Mouse (Mus musculus): ENCODE results near the gene Pus3. TPM values are rescaled to one million over a fixed set of nuclear protein-coding genes. Genes with fewer than 3 reads are reported as not detected.

The Pus3 gene
- polyA plus RNA-seq, 1 experiment: 3.1 TPM

DNA sequence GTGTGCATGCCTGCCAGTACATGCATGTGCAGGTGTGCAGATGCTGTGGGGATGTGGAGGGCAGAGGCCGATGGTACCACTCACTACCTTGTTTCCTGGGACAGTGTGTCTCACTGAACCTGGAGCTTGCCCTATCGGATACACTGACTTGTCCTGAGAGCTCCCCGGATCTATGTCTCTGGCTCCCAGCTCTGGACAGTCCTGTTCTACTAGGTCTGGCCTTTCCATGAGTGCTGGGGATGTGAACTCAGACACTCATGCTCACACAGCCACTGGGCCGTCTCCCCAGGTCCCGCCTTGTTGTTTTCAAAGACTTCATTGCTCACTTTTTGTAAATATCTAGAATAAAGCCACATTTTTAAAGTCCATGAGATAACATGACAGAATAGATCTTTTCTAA lies 17.4 kb upstream of the Pus3 start:
- no peaks in the 10 kb centered on the region for H3K27me3 ChIP-seq (ENCODE audit: control insufficient read depth, insufficient read depth, insufficient read length)
- H3K36me3 ChIP-seq (ENCODE audit: control insufficient read depth, insufficient read depth): no peaks in the 10 kb centered on the region
- H3ac ChIP-seq (ENCODE audit: control insufficient read depth, insufficient read length, low read depth): no peak overlapping the region
- H3K79me3 ChIP-seq (ENCODE audit: low read depth): no peaks in the 10 kb centered on the region
- TF ChIP-seq FOSL1 (IDR thresholded peaks at IDR 0.05; ENCODE audit: insufficient read depth, low read length, poor library complexity, severe bottlenecking): no peak
- no peak for TF ChIP-seq MAX (IDR thresholded peaks at IDR 0.05)
- no peak for TF ChIP-seq CTCF (IDR thresholded peaks at IDR 0.05; ENCODE audit: control insufficient read depth, insufficient read depth, insufficient read length)
- no peak for TF ChIP-seq MYOD1 (IDR thresholded peaks at IDR 0.05; ENCODE audit: control insufficient read depth, insufficient read length, low read depth)
- no peak for TF ChIP-seq CEBPB (IDR thresholded peaks at IDR 0.05; ENCODE audit: low read depth)
- no peak for TF ChIP-seq MYOG (IDR thresholded peaks at IDR 0.05; ENCODE audit: control insufficient read depth, extremely low read depth, insufficient read length)
- TF ChIP-seq USF1 (IDR thresholded peaks at IDR 0.05; ENCODE audit: low read depth): no peak
- no peak overlapping the region for H3K4me3 ChIP-seq (ENCODE audit: insufficient read depth, poor library complexity, severe bottlenecking)
- H3K79me2 ChIP-seq (ENCODE audit: control insufficient read depth, insufficient read depth): no peaks in the 10 kb centered on the region

DNA sequence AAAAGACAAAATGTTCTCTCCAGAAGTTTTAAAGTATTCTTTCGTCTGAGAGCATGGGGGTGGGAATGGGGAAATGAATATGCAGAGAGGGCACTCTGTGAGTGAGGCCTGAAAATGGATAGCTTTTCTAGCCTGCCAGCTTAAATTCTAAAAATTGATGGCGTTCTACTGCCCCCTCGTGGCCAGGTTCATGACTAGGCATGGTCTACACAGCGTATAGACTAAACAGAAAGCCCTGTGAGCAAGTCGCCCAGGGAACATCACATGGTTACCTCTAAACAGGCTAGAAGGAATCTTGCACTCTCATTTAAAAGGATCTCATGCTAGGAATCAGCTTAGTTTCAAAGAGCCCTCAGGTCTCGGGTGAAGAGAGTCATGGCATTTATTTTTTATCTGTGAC lies 16.9 kb upstream of the Pus3 start:
- H3K79me3 ChIP-seq (ENCODE audit: low read depth): no peaks in the 10 kb centered on the region
- TF ChIP-seq CTCF (IDR thresholded peaks at IDR 0.05; ENCODE audit: control insufficient read depth, insufficient read depth, insufficient read length): peak; percentile 28
- TF ChIP-seq FOSL1 (IDR thresholded peaks at IDR 0.05; ENCODE audit: insufficient read depth, low read length, poor library complexity, severe bottlenecking): no peak
- H3ac ChIP-seq (ENCODE audit: control insufficient read depth, insufficient read length, low read depth): no peak overlapping the region
- H3K4me3 ChIP-seq (ENCODE audit: insufficient read depth, poor library complexity, severe bottlenecking): no peak overlapping the region
- no peaks in the 10 kb centered on the region for H3K79me2 ChIP-seq (ENCODE audit: control insufficient read depth, insufficient read depth)
- no peaks in the 10 kb centered on the region for H3K36me3 ChIP-seq (ENCODE audit: control insufficient read depth, insufficient read depth)
- H3K27me3 ChIP-seq (ENCODE audit: control insufficient read depth, insufficient read depth, insufficient read length): no peaks in the 10 kb centered on the region

DNA sequence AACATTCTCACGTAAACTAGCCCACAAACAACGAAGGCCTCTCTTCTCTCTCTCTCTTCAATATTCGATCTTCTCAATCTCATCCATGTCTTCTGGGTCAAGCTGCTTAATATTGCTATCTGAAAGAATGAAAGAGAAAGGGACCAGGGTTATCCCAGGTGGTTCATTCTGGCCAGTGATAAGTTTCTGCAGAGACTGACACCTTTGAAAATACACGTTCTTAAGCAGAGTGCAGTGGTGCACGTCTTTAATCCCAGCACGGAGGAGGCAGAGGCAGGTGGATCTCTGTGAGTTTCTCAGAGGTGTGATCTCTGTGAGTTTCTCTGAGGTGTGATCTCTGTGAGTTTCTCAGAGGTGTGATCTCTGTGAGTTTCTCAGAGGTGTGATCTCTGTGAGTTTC lies 16.5 kb upstream of the Pus3 start:
- H3K27me3 ChIP-seq (ENCODE audit: control insufficient read depth, insufficient read depth, insufficient read length): no peaks in the 10 kb centered on the region
- no peak overlapping the region for H3ac ChIP-seq (ENCODE audit: control insufficient read depth, insufficient read length, low read depth)
- H3K36me3 ChIP-seq (ENCODE audit: control insufficient read depth, insufficient read depth): no peaks in the 10 kb centered on the region
- no peaks in the 10 kb centered on the region for H3K79me3 ChIP-seq (ENCODE audit: low read depth)
- TF ChIP-seq USF1 (IDR thresholded peaks at IDR 0.05; ENCODE audit: low read depth) (no peak), MYOD1 (IDR thresholded peaks at IDR 0.05; ENCODE audit: control insufficient read depth, insufficient read length, low read depth) (no peak), MAX (IDR thresholded peaks at IDR 0.05) (no peak), CTCF (IDR thresholded peaks at IDR 0.05; ENCODE audit: control insufficient read depth, insufficient read depth, insufficient read length) (no peak), CEBPB (IDR thresholded peaks at IDR 0.05; ENCODE audit: low read depth) (no peak), FOSL1 (IDR thresholded peaks at IDR 0.05; ENCODE audit: insufficient read depth, low read length, poor library complexity, severe bottlenecking) (no peak), MYOG (IDR thresholded peaks at IDR 0.05; ENCODE audit: control insufficient read depth, extremely low read depth, insufficient read length) (no peak)
- H3K4me3 ChIP-seq (ENCODE audit: insufficient read depth, poor library complexity, severe bottlenecking): no peak overlapping the region
- H3K79me2 ChIP-seq (ENCODE audit: control insufficient read depth, insufficient read depth): no peaks in the 10 kb centered on the region

DNA sequence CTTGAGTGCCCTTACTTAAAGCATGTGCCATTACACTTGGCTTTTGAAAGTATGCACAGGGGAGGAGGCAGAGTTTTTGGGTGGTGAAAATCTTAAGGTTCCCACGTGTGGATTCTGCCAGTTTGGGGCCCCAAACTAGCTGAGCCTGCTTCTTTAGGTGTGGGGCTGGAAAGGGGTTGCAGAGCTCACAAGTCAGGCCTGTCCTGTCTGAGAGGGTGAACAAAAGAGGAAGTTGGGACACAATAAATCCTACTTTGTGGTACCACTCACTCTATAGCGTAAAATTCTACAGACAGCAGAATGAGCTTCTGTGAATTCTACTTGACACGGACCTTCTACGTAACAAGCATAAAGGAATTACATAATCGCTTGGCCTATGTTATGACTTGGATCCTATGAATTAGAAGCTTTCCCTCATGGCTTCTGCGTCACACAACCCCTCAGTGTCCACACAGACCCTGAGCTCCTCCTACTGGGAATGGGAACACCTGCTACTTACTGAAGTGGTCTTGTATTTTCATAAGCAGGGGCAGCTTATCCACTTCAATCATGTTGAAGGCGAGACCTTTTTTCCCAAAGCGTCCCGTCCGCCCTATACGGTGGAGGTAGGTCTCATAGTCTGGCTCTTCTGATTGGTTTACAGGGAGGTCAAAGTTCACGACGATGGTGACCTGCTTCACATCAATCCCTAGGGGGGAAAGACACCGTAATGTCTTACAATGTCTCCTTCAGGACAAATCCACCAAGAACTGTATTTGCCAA lies 15.1 kb upstream of the Pus3 start:
- TF ChIP-seq CTCF (IDR thresholded peaks at IDR 0.05; ENCODE audit: control insufficient read depth, insufficient read depth, insufficient read length) (no peak), MYOG (IDR thresholded peaks at IDR 0.05; ENCODE audit: control insufficient read depth, extremely low read depth, insufficient read length) (no peak), MAX (IDR thresholded peaks at IDR 0.05) (no peak), USF1 (IDR thresholded peaks at IDR 0.05; ENCODE audit: low read depth) (no peak), CEBPB (IDR thresholded peaks at IDR 0.05; ENCODE audit: low read depth) (no peak), FOSL1 (IDR thresholded peaks at IDR 0.05; ENCODE audit: insufficient read depth, low read length, poor library complexity, severe bottlenecking) (no peak), MYOD1 (IDR thresholded peaks at IDR 0.05; ENCODE audit: control insufficient read depth, insufficient read length, low read depth) (no peak)

GRCm38 (mm10) chr9:35544666-35545065 lies 13.7 kb upstream of the Pus3 start:
- no peaks in the 10 kb centered on the region for H3K27me3 ChIP-seq (ENCODE audit: control insufficient read depth, insufficient read depth, insufficient read length)
- H3K79me3 ChIP-seq (ENCODE audit: low read depth): no peaks in the 10 kb centered on the region
- H3K4me3 ChIP-seq (ENCODE audit: insufficient read depth, poor library complexity, severe bottlenecking): no peak overlapping the region
- H3K79me2 ChIP-seq (ENCODE audit: control insufficient read depth, insufficient read depth): no peaks in the 10 kb centered on the region
- no peaks in the 10 kb centered on the region for H3K36me3 ChIP-seq (ENCODE audit: control insufficient read depth, insufficient read depth)
- TF ChIP-seq MYOD1 (IDR thresholded peaks at IDR 0.05; ENCODE audit: control insufficient read depth, insufficient read length, low read depth) (no peak), FOSL1 (IDR thresholded peaks at IDR 0.05; ENCODE audit: insufficient read depth, low read length, poor library complexity, severe bottlenecking) (no peak), CEBPB (IDR thresholded peaks at IDR 0.05; ENCODE audit: low read depth) (no peak), USF1 (IDR thresholded peaks at IDR 0.05; ENCODE audit: low read depth) (no peak), MYOG (IDR thresholded peaks at IDR 0.05; ENCODE audit: control insufficient read depth, extremely low read depth, insufficient read length) (no peak), CTCF (IDR thresholded peaks at IDR 0.05; ENCODE audit: control insufficient read depth, insufficient read depth, insufficient read length) (no peak), MAX (IDR thresholded peaks at IDR 0.05) (no peak)
- no peak overlapping the region for H3ac ChIP-seq (ENCODE audit: control insufficient read depth, insufficient read length, low read depth)

More for the DNA sequence above, 15.1 kb upstream of the Pus3 start:
- Histone ChIP-seq H3K27me3 (ENCODE audit: control insufficient read depth, insufficient read depth, insufficient read length) (no peaks in the 10 kb centered on the region), H3ac (ENCODE audit: control insufficient read depth, insufficient read length, low read depth) (no peak overlapping the region), H3K79me2 (ENCODE audit: control insufficient read depth, insufficient read depth) (no peaks in the 10 kb centered on the region), H3K4me3 (ENCODE audit: insufficient read depth, poor library complexity, severe bottlenecking) (no peak overlapping the region), H3K36me3 (ENCODE audit: control insufficient read depth, insufficient read depth) (no peaks in the 10 kb centered on the region), H3K79me3 (ENCODE audit: low read depth) (no peaks in the 10 kb centered on the region)

DNA sequence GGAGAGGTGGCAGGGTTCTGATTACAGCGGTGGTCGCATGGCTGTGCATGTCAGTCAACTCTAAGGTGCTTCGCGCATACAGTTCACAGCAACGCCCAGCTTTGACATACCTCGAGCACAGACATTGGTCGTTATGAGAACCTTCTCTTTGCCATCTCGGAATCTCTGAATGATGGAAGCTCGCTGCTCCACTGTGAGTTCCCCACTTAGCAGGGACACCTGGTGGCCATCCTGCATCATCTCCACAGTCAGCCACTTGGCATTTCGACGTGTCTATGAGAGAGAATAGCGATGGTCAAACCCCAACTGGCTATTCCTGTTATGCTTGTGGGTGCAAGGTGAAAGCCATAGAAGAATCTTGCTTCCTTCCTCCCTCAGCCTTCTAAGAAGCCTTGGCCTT lies 12.7 kb upstream of the Pus3 start:
- Histone ChIP-seq H3K79me3 (ENCODE audit: low read depth) (no peaks in the 10 kb centered on the region), H3K36me3 (ENCODE audit: control insufficient read depth, insufficient read depth) (no peaks in the 10 kb centered on the region), H3K4me3 (ENCODE audit: insufficient read depth, poor library complexity, severe bottlenecking) (no peak overlapping the region), H3ac (ENCODE audit: control insufficient read depth, insufficient read length, low read depth) (no peak overlapping the region), H3K27me3 (ENCODE audit: control insufficient read depth, insufficient read depth, insufficient read length) (no peaks in the 10 kb centered on the region), H3K79me2 (ENCODE audit: control insufficient read depth, insufficient read depth) (no peaks in the 10 kb centered on the region)
- TF ChIP-seq MAX (IDR thresholded peaks at IDR 0.05): no peak
- TF ChIP-seq USF1 (IDR thresholded peaks at IDR 0.05; ENCODE audit: low read depth): no peak
- no peak for TF ChIP-seq CEBPB (IDR thresholded peaks at IDR 0.05; ENCODE audit: low read depth)
- no peak for TF ChIP-seq CTCF (IDR thresholded peaks at IDR 0.05; ENCODE audit: control insufficient read depth, insufficient read depth, insufficient read length)
- no peak for TF ChIP-seq MYOD1 (IDR thresholded peaks at IDR 0.05; ENCODE audit: control insufficient read depth, insufficient read length, low read depth)
- no peak for TF ChIP-seq FOSL1 (IDR thresholded peaks at IDR 0.05; ENCODE audit: insufficient read depth, low read length, poor library complexity, severe bottlenecking)
- no peak for TF ChIP-seq MYOG (IDR thresholded peaks at IDR 0.05; ENCODE audit: control insufficient read depth, extremely low read depth, insufficient read length)

Data from C2C12 (cell line).